Mouse (Mus musculus) heart, embryonic 14.5 days (tissue): ENCODE measurements around the gene Map3k5. TPM values are rescaled to one million over a fixed set of nuclear protein-coding genes. Genes with fewer than 3 reads are reported as not detected.
"Not testable (repeated sequence)": the region's sequence is repeated elsewhere in the genome, so short reads cannot be mapped to it uniquely, and the experiment has no call there.

ENCODE experiments used
- ATAC-seq: fragments of 200-750 bp; cut with Nextera tagmentation; 2 replicates; pipeline ENCODE4 v1.8.0; 2017; ENCODE audit warnings: low read depth, moderate TSS enrichment; ENCODE audit not compliant: insufficient number of reproducible peaks, insufficient read depth, low FRiP score
- H3K27ac ChIP-seq, 2 experiments: fragments of 200-500 bp in 1 of 2; fragments of 300-500 bp in 1 of 2; sonication (generic) in 1 of 2; replicated peaks in 1 of 2; 2 replicates each; pipeline ENCODE4 v1.5.1; 2012 to 2014; ENCODE audit warnings: low read depth in 2 of 2, low read length in 2 of 2, control low read depth in 1 of 2, mild to moderate bottlenecking in 1 of 2, mixed read lengths in 1 of 2; ENCODE audit not compliant: control insufficient read depth in 1 of 2, insufficient read depth in 1 of 2
- H3K27me3 ChIP-seq: fragments of 300-500 bp; sonication (generic); 2 replicates; pipeline ENCODE4 v1.6.1; 2014; ENCODE audit warnings: mild to moderate bottlenecking, low read length, control low read depth; ENCODE audit not compliant: control insufficient read depth, insufficient read depth
- H3K36me3 ChIP-seq: fragments of 300-500 bp; sonication (generic); 2 replicates; pipeline ENCODE4 v1.6.1; 2014; ENCODE audit warnings: mild to moderate bottlenecking, control low read depth, low read length, mixed read lengths; ENCODE audit not compliant: control insufficient read depth, insufficient read depth
- H3K4me1 ChIP-seq, 2 experiments: fragments of 200-500 bp in 1 of 2; fragments of 300-500 bp in 1 of 2; sonication (generic) in 1 of 2; 2 replicates each; pipeline ENCODE4 v1.6.1; 2012 to 2014; ENCODE audit warnings: low read length in 2 of 2, control low read depth in 1 of 2, mixed read lengths in 1 of 2; ENCODE audit not compliant: control insufficient read depth in 2 of 2, insufficient read depth in 2 of 2
- H3K4me2 ChIP-seq: fragments of 300-500 bp; sonication (generic); 2 replicates; pipeline ENCODE4 v1.6.1; 2014; ENCODE audit warnings: mild to moderate bottlenecking, low read length
- H3K4me3 ChIP-seq, 2 experiments: fragments of 200-500 bp in 1 of 2; fragments of 300-500 bp in 1 of 2; sonication (generic) in 1 of 2; 2 replicates each; pipeline ENCODE4 v1.5.1; 2012 to 2014; ENCODE audit warnings: low read length in 2 of 2, mild to moderate bottlenecking in 2 of 2, control low read depth in 1 of 2, low read depth in 1 of 2, moderate library complexity in 1 of 2; ENCODE audit not compliant: control insufficient read depth in 1 of 2, insufficient read depth in 1 of 2
- H3K9ac ChIP-seq: fragments of 300-500 bp; sonication (generic); 2 replicates; pipeline ENCODE4 v1.6.1; 2014; ENCODE audit warnings: mild to moderate bottlenecking, low read length
- H3K9me3 ChIP-seq: fragments of 300-500 bp; sonication (generic); 2 replicates; pipeline ENCODE4 v1.6.1; 2016; ENCODE audit warnings: low read length, control low read depth; ENCODE audit not compliant: control insufficient read depth
- WGBS: fragments of 180-500 bp; shearing (Covaris S2); extraction: QIAGEN DNeasy Blood & Tissue Kit; methylation state at CpG from one replicate; pipeline ENCODE4 v1.1.7; 2014; 5-methylcytosine and 5-hydroxymethylcytosine counted together
- polyA plus RNA-seq: library from polyadenylated mRNA; unstranded; fragments of >200 nt; fragmentation: Nextera tagmentation; extraction: Ambion mirVana; gene quantifications from 2 replicates; pipeline ENCODE4 v1.2.1, GENCODE M21; 2014

The Map3k5 gene
- polyA plus RNA-seq, 1 experiment from 2014 or later = 4.5 TPM

GRCm38 (mm10) chr10:19915301-19915700 is 19.0 kb upstream of the Map3k5 start:
- WGBS = 50% methylated on average over 1 of the region's 1 CpGs
- ATAC-seq = no peak
- Histone ChIP-seq H3K9ac (no peak overlapping the region), H3K27me3 (no peaks in the 10 kb centered on the region), H3K36me3 (no peaks in the 10 kb centered on the region), H3K9me3 (no peaks in the 10 kb centered on the region), H3K27ac (no peak overlapping the region), H3K4me2 (no peak overlapping the region), H3K4me1 (no peaks in the 10 kb centered on the region), H3K4me3 (no peak overlapping the region)

GRCm38 (mm10) chr10:19922410-19922809 is 11.9 kb upstream of the Map3k5 start:
- Histone ChIP-seq H3K9me3 (no peaks in the 10 kb centered on the region), H3K4me2 (no peak overlapping the region), H3K9ac (no peak overlapping the region), H3K4me3 (no peak overlapping the region), H3K27ac (no peak overlapping the region), H3K36me3 (no peaks in the 10 kb centered on the region), H3K4me1 (peaks cover 0 to 5% of the 10 kb centered on the region in 2 experiments; a peak in 2 of 4 replicates), H3K27me3 (no peaks in the 10 kb centered on the region)
- ATAC-seq = no peak
- WGBS = 41% methylated on average over 4 of the region's 4 CpGs

- H3K4me2 ChIP-seq = no peak overlapping the region
Measured at GRCm38 (mm10) chr10:19924256-19924655, 10.0 kb upstream of the Map3k5 start.

GRCm38 (mm10) chr10:19926391-19926897 is 7.8 kb upstream of the Map3k5 start:
- not testable (repeated sequence) for H3K36me3 ChIP-seq, H3K4me1 ChIP-seq, ATAC-seq, H3K4me3 ChIP-seq, H3K9me3 ChIP-seq, H3K9ac ChIP-seq, H3K27me3 ChIP-seq
- WGBS = 30% methylated on average over 4 of the region's 4 CpGs
- Histone ChIP-seq H3K27ac (peak overlapping the region; percentile 70 to 73), H3K4me2 (0 out of 2 replicates have a peak overlapping the region, but pooled peaks have one; percentile 4)

More at GRCm38 (mm10) chr10:19924256-19924655, 10.0 kb upstream of the Map3k5 start:
- no peaks in the 10 kb centered on the region for H3K27me3 ChIP-seq
- H3K27ac ChIP-seq = no peak overlapping the region
- ATAC-seq = no peak
- no peaks in the 10 kb centered on the region for H3K9me3 ChIP-seq
- 81% methylated on average over 2 of the region's 2 CpGs for WGBS
- peaks cover 5 to 10% of the 10 kb centered on the region in 2 experiments for H3K4me1 ChIP-seq
- H3K4me3 ChIP-seq = no peak overlapping the region
- no peaks in the 10 kb centered on the region for H3K36me3 ChIP-seq
- H3K9ac ChIP-seq = no peak overlapping the region

GRCm38 (mm10) chr10:19928205-19928604 is 6.1 kb upstream of the Map3k5 start:
- Histone ChIP-seq H3K36me3 (no peaks in the 10 kb centered on the region), H3K4me1 (peaks cover 5 to 17% of the 10 kb centered on the region in 2 experiments), H3K27ac (peak overlapping the region; percentile 91 to 95), H3K9me3 (no peaks in the 10 kb centered on the region), H3K9ac (peak overlapping the region; percentile 22; the same call in 1 of the 2 replicates), H3K4me3 (no peak overlapping the region), H3K27me3 (no peaks in the 10 kb centered on the region), H3K4me2 (peak overlapping the region; percentile 36)
- 32% methylated on average over 1 of the region's 1 CpGs for WGBS
- ATAC-seq = peak; percentile 66

- WGBS = 46% methylated on average over 3 of the region's 3 CpGs
- peak overlapping the region; percentile 76 to 97 for H3K27ac ChIP-seq
- no peaks in the 10 kb centered on the region for H3K27me3 ChIP-seq
- H3K9me3 ChIP-seq = no peaks in the 10 kb centered on the region
- no peaks in the 10 kb centered on the region for H3K36me3 ChIP-seq
- peak overlapping the region in 1 of 2 experiments; percentile 65; a peak in 2 of 4 replicates for H3K4me3 ChIP-seq
- no peak for ATAC-seq
- H3K4me2 ChIP-seq = peak overlapping the region; percentile 88
- H3K9ac ChIP-seq = peak overlapping the region; percentile 82
- peaks cover 7 to 35% of the 10 kb centered on the region in 2 experiments for H3K4me1 ChIP-seq
Measured at GRCm38 (mm10) chr10:19932986-19933385, 1.3 kb upstream of the Map3k5 start.

GRCm38 (mm10) chr10:19933511-19934383 is 525 bp upstream of the Map3k5 start:
- ATAC-seq = peak; percentile 87
- WGBS = under 1% methylated on average over 72 of the region's 97 CpGs

More at GRCm38 (mm10) chr10:19933511-19934383, 525 bp upstream of the Map3k5 start:
- Histone ChIP-seq H3K27ac (peak overlapping the region; percentile 79 to 97), H3K36me3 (no peaks in the 10 kb centered on the region), H3K4me2 (peak overlapping the region; percentile 88), H3K9me3 (no peaks in the 10 kb centered on the region), H3K4me1 (peaks cover 8 to 35% of the 10 kb centered on the region in 2 experiments), H3K4me3 (peak overlapping the region; percentile 65 to 87), H3K9ac (peak overlapping the region; percentile 82), H3K27me3 (no peaks in the 10 kb centered on the region)
